Mouse (Mus musculus) embryo, embryonic 10.5 days (tissue): Measurements from ENCODE around the gene Srsf3.

Experiments
- DNase-seq: peaks from one replicate; pipeline ENCODE4 v3.0.0-alpha.2; 2015; ENCODE audit warnings: low spot score

Srsf3 gene

GRCm38 (mm10) chr17:29045741-29046530 is 13.5 kb downstream of the Srsf3 start:
- no peak for DNase-seq

- no peak for DNase-seq
These were observed 14.4 kb downstream of the Srsf3 start for GRCm38 (mm10) chr17:29046863-29047262.

GRCm38 (mm10) chr17:29047697-29048514 is 15.5 kb downstream of the Srsf3 start:
- DNase-seq: no peak

GRCm38 (mm10) chr17:29048748-29049507 is 16.5 kb downstream of the Srsf3 start:
- peak; percentile 88 for DNase-seq

- DNase-seq: no peak
These were observed 17.1 kb downstream of the Srsf3 start for GRCm38 (mm10) chr17:29049508-29049889.

- no peak for DNase-seq
These were observed 17.5 kb downstream of the Srsf3 start for GRCm38 (mm10) chr17:29049923-29050322.

GRCm38 (mm10) chr17:29050791-29051190 is 18.4 kb downstream of the Srsf3 start:
- no peak for DNase-seq

GRCm38 (mm10) chr17:29053067-29053466 is 20.6 kb downstream of the Srsf3 start:
- no peak for DNase-seq

- no peak for DNase-seq
These were observed 21.4 kb downstream of the Srsf3 start for GRCm38 (mm10) chr17:29053841-29054240.

- DNase-seq: no peak
These were observed 22.0 kb downstream of the Srsf3 start for GRCm38 (mm10) chr17:29054429-29054828.

- DNase-seq: no peak
These were observed 23.2 kb downstream of the Srsf3 start for GRCm38 (mm10) chr17:29055586-29055985.

- DNase-seq: no peak
These were observed 23.8 kb downstream of the Srsf3 start for GRCm38 (mm10) chr17:29056207-29056606.

- peak; percentile 55 for DNase-seq
These were observed 24.3 kb downstream of the Srsf3 start for GRCm38 (mm10) chr17:29056699-29057151.

GRCm38 (mm10) chr17:29057361-29057890 is 25.0 kb downstream of the Srsf3 start:
- no peak for DNase-seq

GRCm38 (mm10) chr17:29057961-29058360 is 25.5 kb downstream of the Srsf3 start:
- DNase-seq: no peak

GRCm38 (mm10) chr17:29058487-29058886 is 26.1 kb downstream of the Srsf3 start:
- no peak for DNase-seq

- no peak for DNase-seq
These were observed 27.2 kb downstream of the Srsf3 start for GRCm38 (mm10) chr17:29059581-29059980.

- no peak for DNase-seq
These were observed 28.5 kb downstream of the Srsf3 start for GRCm38 (mm10) chr17:29060946-29061345.

GRCm38 (mm10) chr17:29062119-29063035 is 29.9 kb downstream of the Srsf3 start:
- DNase-seq: no peak

- no peak for DNase-seq
These were observed 30.9 kb downstream of the Srsf3 start for GRCm38 (mm10) chr17:29063121-29063987.
